Mouse (Mus musculus): Measurements from ENCODE around the gene Klf12.

DNA sequence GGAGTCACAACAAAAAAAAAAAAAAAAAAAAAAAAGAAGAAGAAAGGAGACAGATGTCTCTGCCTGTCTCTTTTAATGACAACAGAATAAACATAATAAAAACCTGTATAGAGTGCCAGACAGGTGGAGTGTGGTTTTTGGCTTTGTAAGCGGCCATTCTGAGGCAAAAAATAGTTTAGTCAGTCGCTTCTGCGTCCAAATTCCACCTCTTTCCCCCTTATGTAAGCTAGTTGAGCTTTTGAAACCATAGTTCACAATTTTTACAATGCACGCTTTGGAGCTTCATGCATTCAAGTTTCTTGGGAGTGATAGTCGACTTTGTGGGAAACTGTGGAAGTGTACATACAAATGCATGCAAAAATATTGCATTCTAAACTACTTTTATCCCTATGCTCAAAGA is 41.4 kb downstream of the Klf12 start:
- no peak for TF ChIP-seq CTCF (IDR thresholded peaks at IDR 0.05; ENCODE audit: insufficient read depth, low read length)
- no peak for TF ChIP-seq POLR2A (IDR thresholded peaks at IDR 0.05; ENCODE audit: borderline replicate concordance, extremely low read depth, low read depth, low read length)
